Mouse (Mus musculus) right cerebral cortex, adult 2 months (tissue): ENCODE results near the gene Cry1.

Experiments
- DNase-seq, 2 experiments: peaks; one replicate each; pipeline ENCODE4 v3.0.0; 2021 to 2022; ENCODE audit warnings: low spot score in 2 of 2

Cry1 gene

GRCm38 (mm10) chr10:85184964-85185608 lies at the start of gene Cry1:
TSS of gene Cry1 (minus strand) at chr10:85185064.
- peak; percentile 96 to 99 for DNase-seq

DNA sequence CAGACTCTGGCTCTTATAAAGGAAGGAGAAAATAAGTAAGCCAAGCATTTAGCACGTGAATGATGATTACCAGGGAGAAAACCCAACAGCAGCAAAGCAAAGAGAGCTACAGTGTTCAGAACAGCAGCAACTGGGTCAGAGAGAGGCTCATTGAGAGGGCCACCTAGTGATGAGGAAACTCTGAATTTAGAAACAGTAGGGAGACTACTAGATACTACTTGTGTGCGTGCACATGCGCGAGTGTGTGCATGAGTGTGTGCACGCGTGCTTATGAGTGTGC lies 36.8 kb upstream of the Cry1 start:
- peak; percentile 36 to 41 for DNase-seq

DNA sequence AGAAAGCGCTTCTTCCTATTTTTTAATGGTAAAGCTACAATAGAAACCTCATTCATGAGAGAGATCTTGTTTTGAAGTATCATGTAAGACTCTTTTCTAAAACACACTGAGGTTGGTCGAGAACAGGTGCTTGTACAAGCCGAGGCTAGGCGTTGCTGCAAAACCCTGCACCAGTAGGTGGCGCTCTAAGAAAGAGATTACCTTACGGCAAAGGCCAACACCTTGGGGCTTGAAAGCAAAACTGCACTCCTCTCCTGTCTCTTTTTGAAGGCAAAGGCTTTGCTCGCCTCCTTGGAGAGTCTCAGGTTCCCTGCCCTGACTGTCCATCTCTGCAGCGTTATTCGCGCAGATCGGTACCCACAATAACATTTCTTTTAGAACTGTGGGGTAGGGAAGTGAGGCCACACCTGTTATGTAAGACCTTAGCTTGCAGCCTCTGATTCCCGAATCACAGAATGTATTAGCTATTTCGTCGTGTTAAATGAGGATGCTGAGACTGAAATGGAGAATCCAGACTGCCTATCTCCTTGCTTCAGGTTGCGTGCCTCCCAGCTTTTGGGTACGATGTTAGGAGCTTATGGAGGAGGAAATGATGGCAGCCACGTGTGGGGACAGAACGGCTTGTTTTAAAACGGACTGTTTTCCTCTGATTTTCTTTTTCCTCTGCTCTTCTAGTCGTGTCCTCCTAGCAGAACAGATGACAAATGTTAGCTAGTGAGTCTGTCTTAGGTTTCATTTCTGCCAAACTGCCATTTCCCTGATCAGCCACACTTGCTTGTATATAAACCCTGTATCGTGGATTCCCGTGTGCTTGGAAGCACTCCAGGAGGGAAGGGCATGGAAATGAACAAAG lies 36.3 kb upstream of the Cry1 start:
- peak; percentile 96 to 97 for DNase-seq

DNA sequence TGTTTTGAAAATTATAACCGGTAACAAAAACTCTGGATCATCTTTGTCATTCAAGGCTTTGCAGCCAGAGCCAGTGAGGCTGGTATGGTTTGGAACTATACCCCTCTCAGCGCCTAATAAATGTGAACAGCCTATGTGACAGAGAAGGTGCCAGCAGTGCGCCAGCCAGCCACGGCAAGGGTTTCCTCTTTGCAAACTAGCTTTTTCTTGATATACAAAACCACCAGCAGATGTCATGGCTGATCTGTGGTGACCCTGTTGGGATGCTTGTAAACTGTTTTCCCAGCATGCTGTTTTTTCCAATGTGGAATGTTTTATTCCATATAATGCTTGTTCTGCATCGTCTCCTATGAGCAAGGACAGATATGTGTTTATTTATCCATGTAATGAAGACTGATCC lies 30.0 kb upstream of the Cry1 start:
- DNase-seq, result peak; percentile 13 to 44

DNA sequence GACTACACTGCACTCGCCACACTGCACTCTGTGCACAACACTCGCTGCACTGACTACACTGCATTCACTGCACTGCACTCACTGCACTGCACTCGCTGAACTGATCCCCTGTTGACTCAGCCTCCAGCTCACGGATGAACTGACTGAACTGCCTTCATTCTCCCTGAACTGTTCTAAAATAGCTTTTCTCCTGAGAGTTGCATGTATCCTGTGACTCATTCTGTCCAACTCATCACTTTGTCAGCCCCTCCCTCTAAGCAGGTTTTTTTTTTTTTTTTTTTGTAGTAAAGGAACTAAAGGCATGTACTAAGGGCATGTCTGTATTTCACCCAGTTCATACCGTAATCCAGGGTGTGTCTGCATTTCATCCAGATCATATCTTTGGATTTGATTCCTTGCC lies 26.8 kb upstream of the Cry1 start:
- DNase-seq, result no peak

GRCm38 (mm10) chr10:85210125-85210524 lies 25.3 kb upstream of the Cry1 start:
- no peak for DNase-seq

- no peak for DNase-seq
Measured at GRCm38 (mm10) chr10:85209119-85209605, 24.3 kb upstream of the Cry1 start.

DNA sequence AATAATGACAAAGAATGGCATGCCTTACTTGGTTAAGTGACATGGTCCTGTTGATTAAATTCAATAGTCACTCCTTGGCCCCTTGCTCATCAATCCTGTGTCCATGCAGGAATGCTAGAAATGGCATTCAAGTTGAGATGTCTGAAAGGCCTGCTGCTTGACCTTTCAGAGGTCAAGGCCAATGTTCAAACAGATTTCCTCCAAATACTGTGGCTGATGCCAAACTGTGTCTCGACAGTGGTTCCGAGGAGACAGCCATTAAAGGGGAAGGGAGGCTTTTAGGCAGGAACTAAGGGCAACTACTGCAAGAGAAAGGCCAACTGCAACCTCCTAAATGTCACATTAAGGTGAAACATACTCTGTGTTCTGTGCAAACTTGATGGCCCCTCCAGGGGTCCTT lies 20.5 kb upstream of the Cry1 start:
- DNase-seq, result no peak

GRCm38 (mm10) chr10:85204255-85204855 lies 19.5 kb upstream of the Cry1 start:
- no peak for DNase-seq

DNA sequence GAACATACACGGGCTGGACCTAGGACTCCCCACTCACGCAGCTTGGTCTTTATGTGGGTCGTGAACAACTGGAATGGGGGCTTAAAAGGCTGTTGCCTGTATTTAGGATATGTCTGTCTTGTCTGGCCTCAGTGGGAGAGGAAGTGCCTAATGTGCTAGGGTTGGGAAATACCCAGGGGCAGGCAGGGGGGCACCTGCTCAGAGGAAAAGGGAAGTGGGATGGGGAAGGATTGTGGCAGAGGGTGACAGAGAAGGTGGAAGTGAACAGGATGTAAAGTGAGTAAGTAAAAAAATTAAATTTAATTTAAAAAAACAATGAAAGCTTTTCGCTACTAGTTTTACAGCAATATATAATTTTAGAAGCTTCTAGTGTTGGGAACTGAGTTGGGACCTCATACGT lies 9.7 kb upstream of the Cry1 start:
- no peak for DNase-seq

- no peak for DNase-seq
Measured at GRCm38 (mm10) chr10:85193321-85193720, 8.5 kb upstream of the Cry1 start.

DNA sequence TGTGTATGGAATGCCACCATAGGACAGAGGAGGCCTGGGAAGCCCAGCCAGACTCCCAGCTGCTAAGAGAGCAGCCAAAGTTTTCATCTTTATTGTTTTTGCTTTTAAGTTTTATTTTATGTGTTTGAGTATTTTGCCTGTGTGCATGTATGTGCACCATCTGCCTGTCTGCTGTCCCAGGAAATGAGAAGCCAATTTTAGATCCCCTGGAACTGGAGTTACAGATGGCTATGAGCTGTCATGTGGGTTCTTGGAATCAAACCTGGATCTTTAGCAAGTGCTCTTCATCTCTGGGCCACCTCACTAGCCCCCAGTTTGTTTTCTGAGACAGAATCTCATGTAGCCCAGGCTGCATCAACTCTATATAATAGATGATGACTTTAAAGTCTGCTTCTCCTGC lies 5.8 kb upstream of the Cry1 start:
- DNase-seq, result peak in 1 of 2 experiments; percentile 18

DNA sequence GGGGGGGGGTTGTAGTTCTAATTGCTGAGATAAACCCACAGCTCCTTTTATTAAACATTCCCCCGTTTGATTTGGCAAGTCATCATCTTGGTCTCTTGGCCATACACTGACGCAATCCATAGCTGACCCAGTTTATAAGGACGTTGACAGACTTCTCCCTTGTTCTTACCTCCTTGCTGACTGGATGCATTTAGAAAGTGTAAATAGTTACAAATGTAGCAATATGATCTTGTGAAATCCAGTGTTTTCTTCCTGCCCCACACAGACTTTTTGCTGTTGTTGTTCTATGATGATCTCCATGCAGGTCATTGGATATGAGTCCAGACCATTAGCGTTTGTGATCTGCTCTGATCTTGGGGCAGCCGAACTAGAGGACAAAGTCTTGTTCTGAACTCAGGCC lies 5.1 kb upstream of the Cry1 start:
- no peak for DNase-seq

DNA sequence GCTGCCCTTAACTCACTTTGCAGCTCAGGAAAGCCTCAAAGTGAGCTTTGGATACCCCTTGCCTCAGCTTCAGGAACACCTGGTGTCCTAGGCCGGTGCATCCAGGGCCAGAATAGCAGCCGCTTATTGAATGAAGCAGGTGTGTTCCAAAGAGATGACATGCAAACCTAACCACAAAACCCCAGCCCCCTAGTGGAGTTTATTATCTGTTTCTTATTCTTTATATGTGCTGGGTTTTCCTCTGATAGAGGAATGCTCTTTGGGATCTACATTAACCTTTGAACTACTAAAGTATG lies 1.6 kb upstream of the Cry1 start:
- DNase-seq, result no peak

DNA sequence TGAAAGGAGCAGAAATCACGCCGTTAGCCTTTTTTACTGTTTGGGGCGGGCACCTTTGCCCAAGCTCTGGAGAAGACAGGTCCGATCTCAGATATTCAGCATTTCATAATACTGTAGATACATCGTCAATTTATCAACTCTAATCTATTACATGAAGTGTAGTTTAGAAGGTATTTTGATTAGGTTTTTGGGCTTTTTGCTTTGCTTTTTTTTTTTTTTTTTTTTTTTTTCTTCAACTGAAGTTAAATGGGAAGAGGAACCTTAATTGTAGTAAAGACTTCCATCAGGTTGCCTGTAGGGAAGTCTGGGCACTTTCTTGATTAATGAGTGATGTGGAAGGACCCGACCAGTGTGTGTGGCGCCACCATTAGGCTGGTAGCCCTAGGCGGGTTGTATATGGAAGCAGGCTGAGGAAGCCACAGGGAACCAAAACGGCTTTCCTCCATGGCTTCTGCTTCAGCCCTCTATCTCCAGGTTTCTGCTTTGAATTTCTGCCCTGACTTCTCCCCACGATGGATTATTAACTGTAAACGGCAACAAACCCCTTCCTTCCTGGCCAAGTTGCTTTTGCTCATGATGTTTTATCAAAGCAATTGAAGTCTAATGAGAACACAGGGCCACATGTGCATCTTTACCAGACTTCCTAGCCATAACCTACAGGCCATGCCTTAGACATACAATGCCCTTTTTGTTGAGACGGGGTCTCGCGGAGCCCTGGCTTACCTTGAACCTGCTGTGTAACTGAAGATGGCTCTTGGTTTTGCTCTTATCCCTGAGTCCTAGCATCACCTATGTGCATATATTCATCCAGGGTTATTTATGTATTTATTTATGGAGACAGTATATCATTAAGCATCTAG lies 1.0 kb upstream of the Cry1 start:
- peak in 1 of 2 experiments; percentile 25 for DNase-seq

DNA sequence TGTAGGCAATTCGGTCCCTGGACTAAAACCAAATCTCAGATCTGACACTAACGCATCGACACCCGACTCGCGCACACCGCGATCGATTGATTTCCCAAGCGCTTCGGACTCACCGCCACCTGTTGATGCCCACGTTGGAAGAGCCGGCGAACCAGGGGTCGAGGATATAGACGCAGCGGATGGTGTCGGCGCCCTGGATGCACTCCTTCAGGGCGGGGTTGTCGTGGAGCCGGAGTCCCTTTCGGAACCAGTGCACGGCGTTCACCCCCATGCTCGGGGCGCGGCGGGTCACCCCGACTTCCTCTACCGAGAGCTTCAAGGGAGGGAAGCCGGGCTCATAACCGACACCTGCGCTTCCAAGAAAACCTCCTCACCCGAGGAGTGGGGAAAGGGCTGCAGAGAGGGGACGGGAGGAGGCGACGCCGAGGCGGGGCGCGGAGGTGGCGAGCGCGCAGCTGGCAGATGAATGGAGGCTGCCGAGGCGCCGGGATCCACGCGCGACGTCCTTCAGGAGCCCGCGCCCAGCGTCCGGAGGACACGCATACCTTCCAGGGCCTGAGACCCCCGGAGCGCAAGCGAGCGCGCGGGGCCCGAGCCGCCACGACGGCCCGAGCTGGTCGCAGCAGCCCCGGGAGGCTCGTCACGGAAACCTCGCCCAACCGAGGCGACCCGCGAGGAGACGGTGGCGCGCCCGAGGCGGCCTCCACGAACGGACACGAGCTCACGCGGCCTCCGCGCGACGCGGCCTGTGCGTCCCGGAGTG lies 482 bp downstream of the Cry1 start:
- DNase-seq, result peak; percentile 25 to 34

GRCm38 (mm10) chr10:85183619-85184018 lies 1.2 kb downstream of the Cry1 start:
- peak; percentile 48 to 56 for DNase-seq

- DNase-seq, result no peak
Measured at GRCm38 (mm10) chr10:85182766-85183165, 2.1 kb downstream of the Cry1 start.

DNA sequence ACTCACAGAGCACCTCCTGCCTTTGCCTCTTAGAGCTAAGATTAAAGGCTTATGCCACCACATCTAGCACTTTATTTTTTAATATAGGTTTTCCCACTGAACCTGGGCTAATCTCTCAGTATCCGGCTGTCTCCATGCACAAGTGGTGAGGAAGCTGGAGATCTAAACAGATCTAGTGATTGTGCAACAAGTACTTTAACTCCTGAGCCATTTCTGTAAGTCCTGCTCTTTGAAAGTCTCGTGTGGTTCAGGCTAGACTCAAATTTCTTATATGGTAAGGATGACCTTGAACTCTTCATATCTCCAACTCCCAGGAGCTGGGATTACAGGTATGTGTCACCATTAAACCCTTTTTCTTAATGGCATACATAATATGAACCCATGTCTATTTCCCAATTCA lies 8.2 kb downstream of the Cry1 start:
- DNase-seq, result no peak

DNA sequence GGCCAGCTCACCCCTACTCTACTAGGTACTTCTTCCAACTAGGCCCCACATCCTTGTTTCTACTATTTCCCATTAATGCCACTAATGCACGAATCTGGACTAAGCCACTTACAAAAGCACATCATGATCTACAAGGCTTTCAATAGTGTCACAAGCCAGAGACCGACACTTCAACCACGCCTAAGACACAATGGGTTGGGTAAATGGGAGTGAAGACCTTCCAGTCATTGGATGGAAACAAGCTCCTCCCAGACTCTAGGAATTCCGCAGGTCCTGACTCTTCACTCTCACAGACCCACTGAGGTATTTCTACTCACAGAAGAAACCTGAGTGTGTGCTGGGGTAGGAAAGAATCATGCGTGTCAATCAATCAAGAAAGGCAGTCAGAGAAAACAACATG lies 19.6 kb downstream of the Cry1 start:
- DNase-seq, result no peak

GRCm38 (mm10) chr10:85164791-85165190 lies 20.1 kb downstream of the Cry1 start:
- DNase-seq, result no peak
